Mouse (Mus musculus) spleen, postnatal 4 days (tissue): ENCODE data around the gene Frmd4a.
"Not testable (repeated sequence)": the region's sequence is repeated elsewhere in the genome, so short reads cannot be mapped to it uniquely, and the experiment has no call there.

ENCODE experiments used
- DNase-seq, 2 experiments: peaks; one replicate each; pipeline ENCODE4 v3.0.0; 2022; ENCODE audit warnings: low spot score in 2 of 2

The Frmd4a gene

DNA sequence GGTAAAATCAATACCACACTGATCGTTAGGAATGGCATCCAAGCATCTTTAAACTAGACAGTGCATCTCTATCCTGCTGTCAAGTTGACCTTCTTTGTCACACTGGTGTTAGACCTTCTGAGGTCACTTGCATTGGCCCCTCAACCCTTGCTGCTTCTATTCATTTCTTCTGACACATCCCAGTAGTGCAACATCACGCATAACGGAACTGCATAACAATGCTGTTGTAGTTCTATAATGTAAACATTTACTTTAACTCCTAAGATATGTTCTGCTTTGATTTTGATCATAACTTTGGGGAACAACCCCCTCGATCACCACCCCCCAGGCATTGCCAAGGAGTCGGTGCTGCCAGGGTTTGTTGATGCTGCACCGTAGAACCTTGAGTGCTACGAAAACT, 558.5 kb downstream of the Frmd4a start:
- no peak for DNase-seq

DNA sequence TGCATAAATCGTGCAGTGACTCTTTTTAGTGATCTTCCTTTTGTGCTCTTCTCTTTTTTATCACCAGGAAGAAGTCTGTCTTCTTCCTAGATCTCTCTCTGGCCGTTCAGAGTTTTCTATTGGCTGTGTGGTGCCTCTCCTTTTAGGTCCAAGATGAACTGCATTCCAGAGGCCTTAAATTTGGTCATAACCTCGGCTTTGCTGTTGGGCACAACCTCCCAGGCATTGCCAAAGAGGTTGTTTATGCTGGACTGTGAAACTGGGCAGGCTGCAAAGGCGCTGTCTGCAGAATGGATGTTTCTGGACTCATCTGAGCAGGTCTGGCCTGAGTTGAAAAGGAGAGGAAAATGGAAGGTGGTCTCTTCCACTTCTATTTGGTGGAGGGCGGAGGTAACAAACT, 560.8 kb downstream of the Frmd4a start:
- DNase-seq = no peak

DNA sequence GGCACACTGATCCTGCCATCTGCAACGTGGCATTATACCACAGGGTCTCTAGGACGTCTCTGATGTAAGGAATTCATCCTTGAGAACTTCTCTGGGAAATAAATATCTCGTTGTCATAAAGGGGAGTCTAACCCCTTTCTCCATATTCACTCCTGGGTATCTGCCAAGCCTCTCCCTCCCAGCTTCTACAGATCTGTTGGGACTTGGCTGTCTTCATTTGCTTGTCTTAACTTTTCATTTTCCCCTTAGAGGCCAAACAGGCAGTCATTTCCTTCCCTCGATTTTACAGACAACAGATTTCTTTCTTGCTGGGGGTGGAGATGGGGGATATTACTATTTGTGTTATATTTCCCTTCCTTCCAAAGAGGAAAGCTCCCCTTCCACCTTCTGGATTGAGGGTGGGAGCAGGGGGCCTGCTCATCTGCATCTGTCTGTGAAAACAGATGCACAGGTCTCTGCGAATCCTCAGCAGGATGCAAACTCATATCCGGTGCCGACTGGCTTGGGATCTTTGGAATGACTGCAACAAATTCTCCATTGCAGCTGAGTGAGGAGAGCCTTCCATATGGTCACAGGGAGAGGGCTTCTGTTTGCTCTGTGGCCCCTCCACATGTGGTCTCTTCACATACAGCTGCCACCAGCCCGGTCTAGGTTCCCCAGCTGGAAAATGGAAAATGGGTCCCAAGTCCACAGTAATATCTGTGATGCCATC, 562.0 kb downstream of the Frmd4a start:
- DNase-seq = no peak

DNA sequence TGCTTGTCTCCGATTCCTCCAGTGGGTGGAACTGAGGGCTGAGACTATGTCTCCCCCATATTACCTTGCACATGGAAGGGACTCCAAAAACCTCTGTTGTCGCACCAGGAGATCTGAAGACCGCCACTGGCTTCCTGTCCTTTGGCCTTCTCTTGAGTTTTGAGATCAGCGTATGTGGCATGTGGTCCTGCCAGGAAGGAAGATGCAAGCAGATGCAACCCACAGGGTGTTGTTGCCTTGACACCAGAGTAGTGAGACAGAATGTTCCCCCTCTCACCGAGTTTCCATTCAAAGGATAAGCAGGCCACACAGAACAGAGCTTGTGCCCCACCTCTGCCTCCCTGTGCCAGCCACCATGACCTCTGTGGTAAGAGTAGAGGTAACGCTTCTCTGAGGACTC, 563.1 kb downstream of the Frmd4a start:
- DNase-seq = no peak

DNA sequence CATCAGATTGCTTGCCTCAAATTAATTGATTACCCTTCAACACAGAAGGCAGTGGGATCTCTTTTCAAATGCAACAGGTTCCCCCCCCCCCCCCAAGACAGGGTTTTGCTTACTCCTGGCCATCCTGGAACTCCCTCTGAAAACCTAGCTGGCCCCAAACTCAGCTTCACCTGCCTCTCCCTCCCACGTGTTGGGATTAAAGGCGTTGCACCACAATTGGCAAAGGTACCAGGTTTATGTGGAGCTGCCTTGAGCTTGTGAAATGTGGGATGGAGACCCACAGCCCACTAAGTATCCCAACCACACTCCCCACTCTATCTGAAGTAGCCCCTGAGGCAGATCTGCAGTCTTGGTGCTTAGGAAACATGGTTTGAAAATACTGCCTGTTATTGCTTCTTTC, 565.4 kb downstream of the Frmd4a start:
- no peak for DNase-seq

GRCm38 (mm10) chr2:4584252-4584651, 566.7 kb downstream of the Frmd4a start:
- DNase-seq = no peak

GRCm38 (mm10) chr2:4586245-4586644, 568.7 kb downstream of the Frmd4a start:
- DNase-seq = no peak

DNA sequence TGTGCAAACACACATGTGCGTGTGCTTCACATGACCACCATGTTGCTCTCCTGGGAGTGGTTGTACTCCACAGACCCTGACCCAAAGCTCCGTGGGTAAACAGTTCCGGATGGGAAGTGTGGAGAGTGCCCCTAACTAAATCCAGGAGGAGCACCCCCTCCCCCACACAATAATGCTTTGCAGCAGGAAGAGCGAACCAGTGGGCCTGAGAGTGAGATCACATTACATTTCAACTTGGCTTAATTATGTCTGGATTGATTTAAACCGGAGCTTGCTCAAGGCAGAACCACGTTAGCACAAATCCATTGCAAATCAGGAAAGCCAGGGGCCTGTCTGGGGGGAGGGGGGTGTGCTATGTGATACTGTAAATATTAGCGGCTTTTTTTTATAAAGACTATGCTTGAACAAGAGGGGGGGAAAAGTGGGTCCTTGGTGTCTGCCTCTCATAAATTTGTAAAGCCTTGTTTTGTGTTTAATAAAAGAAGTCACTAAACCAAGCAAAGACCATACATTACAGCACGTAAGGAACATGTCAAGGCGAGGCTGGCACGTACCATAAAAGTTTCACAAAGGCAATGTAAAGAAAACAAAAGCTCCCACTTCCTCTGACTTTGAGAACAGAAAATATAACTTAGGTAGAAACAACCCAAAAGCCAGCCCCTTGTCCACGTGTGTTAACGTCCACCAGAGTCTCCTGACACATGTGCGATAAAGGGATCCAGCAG, 570.3 kb downstream of the Frmd4a start:
- no peak for DNase-seq

DNA sequence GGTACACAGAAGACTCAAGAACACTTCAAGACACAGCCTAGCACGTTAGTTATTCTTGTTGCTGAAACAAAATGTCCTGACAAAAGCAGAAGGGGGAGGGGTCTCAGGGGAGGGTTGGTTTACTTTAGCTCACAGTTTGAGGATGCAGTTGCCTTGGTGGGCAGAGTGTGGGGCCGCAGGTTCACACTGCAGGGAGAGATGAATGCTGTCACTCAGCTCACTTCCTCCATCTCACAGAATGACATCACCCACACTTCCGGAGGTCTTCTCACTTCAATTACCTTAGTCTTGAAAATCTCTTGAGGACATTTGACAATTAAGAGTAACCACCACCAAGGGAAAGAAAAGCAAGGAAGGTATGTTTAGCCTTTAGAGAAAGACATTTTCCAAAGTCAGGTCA, 574.1 kb downstream of the Frmd4a start:
- no peak for DNase-seq

DNA sequence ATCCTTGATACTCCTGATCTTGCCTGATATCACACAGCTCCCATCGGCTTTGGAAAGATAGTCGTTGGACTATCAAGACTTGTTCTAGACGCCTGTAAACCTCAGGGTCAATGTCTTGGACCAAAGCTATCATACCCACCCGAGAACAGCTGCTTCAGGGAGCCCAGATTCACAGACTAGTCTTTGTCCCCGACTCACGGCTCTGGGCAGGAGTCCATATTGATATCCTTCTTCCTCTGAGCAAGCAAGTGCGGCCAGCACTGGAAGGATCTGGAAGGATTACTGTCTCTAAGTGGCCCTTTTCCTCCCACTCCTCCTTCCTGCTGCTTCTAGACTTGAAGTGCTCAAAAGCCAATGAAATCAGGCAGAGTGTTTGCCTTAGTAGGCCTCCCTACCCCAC, 575.1 kb downstream of the Frmd4a start:
- DNase-seq = no peak

DNA sequence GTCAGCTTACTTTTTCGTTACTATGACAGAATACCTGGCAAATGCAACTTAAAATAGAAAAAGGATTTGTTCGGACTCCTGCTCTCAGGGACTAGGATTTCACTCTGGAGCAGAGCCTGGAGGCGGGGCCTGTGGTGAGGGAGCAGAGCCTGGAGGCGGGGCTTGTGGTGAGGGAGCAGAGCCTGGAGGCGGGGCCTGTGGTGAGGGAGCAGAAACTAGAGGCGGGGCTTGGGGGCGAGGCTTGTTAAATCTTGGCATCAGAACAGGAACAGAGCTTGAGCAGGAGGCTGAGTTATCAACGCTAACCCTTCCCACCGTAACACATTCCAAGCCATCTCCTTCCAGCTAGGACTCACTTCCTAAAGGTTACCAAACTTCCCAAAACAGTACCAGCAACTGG, 575.9 kb downstream of the Frmd4a start:
- peak in 1 of 2 experiments; percentile 60 for DNase-seq

DNA sequence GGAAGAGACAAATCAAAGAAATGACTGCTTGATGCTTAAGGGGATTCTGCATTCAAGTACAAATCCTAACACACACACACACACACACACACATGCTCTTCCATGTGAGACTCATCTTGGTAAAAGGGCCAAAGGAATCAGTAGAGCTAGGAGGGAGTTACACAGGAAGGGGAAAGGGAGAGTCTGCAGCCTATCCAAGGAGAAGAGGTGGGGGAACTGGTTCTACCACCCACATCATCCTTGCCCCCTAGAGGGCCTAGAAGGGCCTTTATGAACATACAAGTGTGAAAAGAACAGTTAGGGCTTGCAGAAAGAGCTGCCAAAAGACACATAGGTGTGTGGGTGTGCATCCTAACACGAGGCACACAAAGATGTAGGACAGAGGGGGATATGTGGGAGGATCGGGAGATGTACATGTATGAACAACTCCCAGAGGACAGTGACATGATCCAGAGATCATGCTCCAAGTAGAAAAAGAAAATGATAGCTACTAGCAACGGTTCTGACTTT, 576.4 kb downstream of the Frmd4a start:
- no peak for DNase-seq

DNA sequence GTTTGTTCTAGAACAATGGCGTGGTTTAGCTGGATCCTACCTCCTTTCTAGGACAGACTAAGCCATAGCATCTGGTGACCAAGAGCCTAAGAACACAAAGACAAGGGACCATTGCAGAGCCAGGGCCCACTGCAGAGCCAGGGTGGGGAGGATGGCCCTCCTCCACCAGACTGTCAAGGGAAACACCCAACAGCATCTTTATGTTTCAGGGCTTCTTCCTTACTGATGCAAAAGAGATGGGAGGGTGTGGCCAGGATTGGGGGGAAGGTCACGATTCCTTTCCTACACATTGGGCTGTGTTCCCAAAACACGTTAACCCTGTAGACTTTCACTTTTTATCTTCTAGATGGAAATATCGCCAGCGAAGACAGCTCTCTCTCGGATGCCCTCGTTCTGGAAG, 579.5 kb downstream of the Frmd4a start:
- DNase-seq = no peak

GRCm38 (mm10) chr2:4601034-4601890, 583.7 kb downstream of the Frmd4a start:
- peak; percentile 30 to 70 for DNase-seq

DNA sequence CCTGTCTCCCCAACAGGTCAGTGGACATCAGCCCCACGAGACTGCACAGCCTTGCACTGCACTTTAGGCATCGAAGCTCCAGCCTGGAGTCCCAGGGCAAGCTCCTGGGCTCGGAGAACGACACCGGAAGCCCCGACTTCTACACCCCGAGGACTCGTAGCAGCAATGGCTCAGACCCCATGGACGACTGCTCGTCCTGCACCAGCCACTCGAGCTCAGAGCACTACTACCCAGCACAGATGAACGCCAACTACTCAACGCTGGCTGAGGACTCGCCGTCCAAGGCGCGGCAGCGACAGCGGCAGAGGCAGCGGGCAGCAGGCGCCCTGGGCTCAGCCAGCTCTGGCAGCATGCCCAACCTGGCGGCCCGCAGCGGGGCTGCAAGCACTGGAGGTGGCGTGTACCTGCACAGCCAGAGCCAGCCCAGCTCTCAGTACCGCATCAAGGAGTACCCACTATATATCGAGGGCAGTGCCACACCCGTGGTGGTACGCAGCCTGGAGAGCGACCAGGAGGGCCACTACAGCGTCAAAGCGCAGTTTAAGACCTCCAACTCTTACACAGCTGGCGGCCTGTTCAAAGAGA, 585.9 kb downstream of the Frmd4a start:
- DNase-seq = no peak

GRCm38 (mm10) chr2:4606559-4606958, 589.0 kb downstream of the Frmd4a start:
- DNase-seq = no peak

DNA sequence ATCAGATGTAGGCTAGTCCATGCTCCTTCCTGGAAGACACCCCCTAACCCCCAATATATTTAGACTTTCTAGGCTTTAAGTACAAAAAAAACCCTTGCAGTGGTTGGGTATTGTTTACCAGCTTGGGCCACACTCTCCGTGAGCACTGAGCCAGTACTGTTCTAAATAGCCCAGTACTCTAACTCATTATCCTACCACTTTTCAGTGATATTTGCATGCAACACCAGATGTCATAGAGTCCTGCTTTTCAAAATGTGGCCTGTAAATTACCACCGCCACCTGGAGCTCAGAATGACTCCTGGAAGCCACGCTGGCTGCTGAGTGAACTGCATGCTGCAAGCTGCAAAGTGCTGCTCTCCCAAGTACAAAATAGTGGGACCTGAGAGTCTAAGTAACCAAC, 590.7 kb downstream of the Frmd4a start:
- DNase-seq = no peak

DNA sequence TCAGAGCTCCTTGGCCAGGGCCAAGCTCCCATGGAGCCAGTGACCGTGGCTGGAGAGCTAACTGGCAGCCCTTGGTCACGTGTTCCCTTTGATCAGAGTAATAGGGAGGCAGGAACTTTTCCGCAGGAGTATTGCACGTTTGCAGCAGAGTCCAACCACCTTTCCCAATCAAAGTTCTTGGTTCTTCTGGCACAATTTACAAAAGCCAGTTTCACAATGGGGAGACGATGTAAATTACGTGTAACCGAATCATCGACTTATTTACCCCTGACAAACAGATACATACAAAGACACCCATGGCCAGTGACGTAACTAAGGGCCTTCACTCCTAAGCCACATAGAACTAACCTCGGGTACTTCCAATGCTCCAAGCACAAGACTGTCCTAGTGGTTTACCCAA, 591.9 kb downstream of the Frmd4a start:
- DNase-seq = no peak

- no peak for DNase-seq
Observed at GRCm38 (mm10) chr2:4611295-4611694, 593.8 kb downstream of the Frmd4a start.

- DNase-seq = no peak
Observed at GRCm38 (mm10) chr2:4611704-4612103, 594.2 kb downstream of the Frmd4a start.

DNA sequence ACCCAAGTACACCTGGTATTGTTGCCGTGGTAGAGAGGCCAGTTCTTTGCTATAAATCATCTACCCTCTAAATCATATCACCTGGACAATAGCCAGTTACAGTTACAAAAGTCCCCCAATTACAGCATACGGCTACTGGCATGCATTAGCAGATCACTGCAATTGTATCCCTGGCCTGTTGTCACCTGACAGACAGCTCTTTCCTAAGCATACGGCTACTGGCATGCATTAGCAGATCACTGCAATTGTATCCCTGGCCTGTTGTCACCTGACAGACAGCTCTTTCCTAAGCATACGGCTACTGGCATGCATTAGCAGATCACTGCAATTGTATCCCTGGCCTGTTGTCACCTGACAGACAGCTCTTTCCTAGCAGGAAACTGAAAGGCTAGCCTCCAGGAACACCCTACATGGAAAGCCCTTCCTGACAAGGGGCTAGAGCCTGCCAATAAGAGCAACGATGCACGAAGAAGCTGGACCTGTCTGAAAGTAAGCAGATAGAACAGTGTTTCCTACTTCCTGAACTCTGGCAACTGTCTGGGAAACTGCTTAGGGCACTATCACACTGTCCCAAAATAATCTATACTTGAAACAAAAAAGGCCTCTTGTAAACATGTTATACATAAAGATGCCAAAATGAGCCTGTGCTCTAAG, 596.9 kb downstream of the Frmd4a start:
- not testable (repeated sequence) for DNase-seq
